In genomic region chr6:38144161-38144998, GRCm38 (mm10) we compare ENCODE assay signal across 9 mouse cellular contexts. TPM values are rescaled to one million over a fixed set of nuclear protein-coding genes. Genes with fewer than 3 reads are reported as not detected.
A peak's percentile ranks its signal among the peaks of the same experiment; 100 is the strongest.
DNase-seq lines count a peak whose midpoint lies in the region; ATAC-seq and TF ChIP-seq lines count a peak whose summit lies in the region.
"Had no signal": no experiment of that assay in that cellular context is flagged by ENCODE, and none has a peak within 500 bp of the region (broad histone marks: within the 10 kb centered on the region; RNA-seq: fewer than 3 reads in every experiment).

No protein-coding gene starts in this region.

- DNase-seq in layer of hippocampus, adult 2 months (ENCODE audit: low spot score in 2 of 2), result no peak
- DNase-seq in layer of hippocampus, postnatal 14 days (ENCODE audit: low spot score in 2 of 2), result no peak
- DNase-seq in gastrocnemius, postnatal 36 days, result peak; percentile 56

- peak overlapping the region; percentile 36 for H3K4me2 ChIP-seq in kidney, embryonic 16.5 days (replicated peaks; ENCODE audit: low read depth, low read length)
- H3K4me2 ChIP-seq in myocyte (ENCODE audit: low read depth), result peak overlapping the region; percentile 34
- no peak overlapping the region for H3K4me2 ChIP-seq in midbrain, embryonic 15.5 days
- H3K4me2 ChIP-seq in forebrain, embryonic 12.5 days, result no peak overlapping the region

- WGBS in kidney, embryonic 16.5 days, result 20% methylated on average over 9 of the region's 9 CpGs
- WGBS in midbrain, embryonic 15.5 days, result 80% methylated on average over 9 of the region's 9 CpGs
- 78% methylated on average over 9 of the region's 9 CpGs for WGBS in forebrain, embryonic 12.5 days

- H3K36me3 ChIP-seq in kidney, embryonic 16.5 days (ENCODE audit: insufficient read depth, low read length), result peaks cover 22% of the 10 kb centered on the region
- no peaks in the 10 kb centered on the region for H3K36me3 ChIP-seq in myocyte (ENCODE audit: control insufficient read depth, insufficient read depth)
- H3K36me3 ChIP-seq in midbrain, embryonic 15.5 days (replicated peaks), result peaks cover 35% of the 10 kb centered on the region; the same call in 1 of the 2 replicates
- peaks cover 60% of the 10 kb centered on the region for H3K36me3 ChIP-seq in forebrain, embryonic 12.5 days (replicated peaks)

- TF ChIP-seq POLR2A in myocyte (IDR thresholded peaks at IDR 0.05; ENCODE audit: insufficient read length, low read depth), result no peak

- H3K4me1 ChIP-seq in kidney, embryonic 16.5 days (ENCODE audit: insufficient read depth, low read length), result peaks cover 32% of the 10 kb centered on the region
- no peaks in the 10 kb centered on the region for H3K4me1 ChIP-seq in midbrain, embryonic 15.5 days
- H3K4me1 ChIP-seq in forebrain, embryonic 12.5 days, result no peaks in the 10 kb centered on the region

- H3K79me2 ChIP-seq in myocyte (ENCODE audit: control insufficient read depth, insufficient read depth), result no peaks in the 10 kb centered on the region

- peak overlapping the region; percentile 74; the same call in 1 of the 2 replicates for H3K27ac ChIP-seq in layer of hippocampus, adult 2 months
- H3K27ac ChIP-seq in kidney, embryonic 16.5 days (ENCODE audit: low read length), result peak overlapping the region; percentile 92
- no peak overlapping the region for H3K27ac ChIP-seq in midbrain, embryonic 15.5 days
- no peak overlapping the region for H3K27ac ChIP-seq in forebrain, embryonic 12.5 days

- H3K4me3 ChIP-seq in layer of hippocampus, adult 2 months, result no peak overlapping the region
- H3K4me3 ChIP-seq in kidney, embryonic 16.5 days (ENCODE audit: low read length), result no peak overlapping the region
- no peak overlapping the region for H3K4me3 ChIP-seq in myocyte
- H3K4me3 ChIP-seq in midbrain, embryonic 15.5 days, result no peak overlapping the region
- no peak overlapping the region for H3K4me3 ChIP-seq in forebrain, embryonic 12.5 days (replicated peaks)

- no peak overlapping the region for H3K9ac ChIP-seq in kidney, embryonic 16.5 days (replicated peaks; ENCODE audit: low read length)
- H3K9ac ChIP-seq in midbrain, embryonic 15.5 days, result no peak overlapping the region
- no peak overlapping the region for H3K9ac ChIP-seq in forebrain, embryonic 12.5 days

- H3K9me3 ChIP-seq in kidney, embryonic 16.5 days (ENCODE audit: low read length), result no peaks in the 10 kb centered on the region
- no peaks in the 10 kb centered on the region for H3K9me3 ChIP-seq in midbrain, embryonic 15.5 days
- no peaks in the 10 kb centered on the region for H3K9me3 ChIP-seq in forebrain, embryonic 12.5 days

- intact Hi-C loops in gastrocnemius, postnatal 36 days (cut with DNase I), result no loop called here

- peak; percentile 73 for ATAC-seq in kidney, embryonic 16.5 days (ENCODE audit: low FRiP score, low TSS enrichment)
- no peak for ATAC-seq in midbrain, embryonic 15.5 days (replicated peaks)
- ATAC-seq in forebrain, embryonic 12.5 days (ENCODE audit: low FRiP score), result no peak
- ATAC-seq in megakaryocyte progenitor cell, adult 5-6 weeks (replicated peaks; ENCODE audit: poor library complexity), result no peak

- TF ChIP-seq CTCF in layer of hippocampus, adult 2 months (conservative IDR thresholded peaks at IDR 0.05), result no peak

- no peak overlapping the region for H3ac ChIP-seq in myocyte (ENCODE audit: control insufficient read depth, insufficient read length)

- no peaks in the 10 kb centered on the region for H3K27me3 ChIP-seq in kidney, embryonic 16.5 days (ENCODE audit: insufficient read depth, low read length)
- H3K27me3 ChIP-seq in myocyte (ENCODE audit: control insufficient read depth, insufficient read depth, insufficient read length), result no peaks in the 10 kb centered on the region
- H3K27me3 ChIP-seq in midbrain, embryonic 15.5 days (replicated peaks), result no peaks in the 10 kb centered on the region
- H3K27me3 ChIP-seq in forebrain, embryonic 12.5 days, result no peaks in the 10 kb centered on the region

TF ChIP-seq in myocyte, 11 proteins besides CTCF, POLR2A, EP300 and RAD21:
- TF ChIP-seq MYOD1 (IDR thresholded peaks at IDR 0.05; ENCODE audit: control insufficient read depth in 1 of 3, insufficient read length in 2 of 3, low read depth in 2 of 3), result no peak
- no peak for TF ChIP-seq USF1 (IDR thresholded peaks at IDR 0.05; ENCODE audit: low read depth)

RNA-seq across cellular contexts. Expression of gene Atp6v0a4, which starts 20.0 kb away (rescaled TPM):
- total RNA-seq in layer of hippocampus, adult 2 months (2021), result 1 to 10 TPM; 1.1 to 1.3 TPM
- total RNA-seq in layer of hippocampus, postnatal 14 days (2021), result 1 to 10 TPM; 4.9 to 6.5 TPM
- under 1 TPM; 0.39 to 0.61 TPM for total RNA-seq in gastrocnemius, postnatal 36 days (2021)
- polyA plus RNA-seq in kidney, embryonic 16.5 days (2015; fragmentation: Nextera tagmentation; extraction: Ambion mirVana), result 21.8 and 28.9 TPM in 2 replicates
- polyA plus RNA-seq in myocyte (2012; fragmentation: generic; extraction: Trizol), result 0.01 TPM
- polyA plus RNA-seq in midbrain, embryonic 15.5 days (2015; fragmentation: Nextera tagmentation; extraction: Ambion mirVana), result 0.24 and 0.25 TPM in 2 replicates
- polyA plus RNA-seq in forebrain, embryonic 12.5 days (2016; fragmentation: Nextera tagmentation; extraction: Ambion mirVana), result 0.29 TPM in 1 of 2 replicates, not detected in the other
- not detected in 2 replicates for total RNA-seq in megakaryocyte progenitor cell, adult 5-6 weeks (2015)
- total RNA-seq in megakaryocyte progenitor cell, adult 5-6 weeks (2017), result not detected in 2 replicates

RNA-seq across cellular contexts. Expression of gene Tmem213, which starts 35.3 kb away (rescaled TPM):
- not detected for total RNA-seq in layer of hippocampus, adult 2 months (2021)
- not detected for total RNA-seq in layer of hippocampus, postnatal 14 days (2021)
- not detected for total RNA-seq in gastrocnemius, postnatal 36 days (2021)
- 69.8 and 72.7 TPM in 2 replicates for polyA plus RNA-seq in kidney, embryonic 16.5 days (2015; fragmentation: Nextera tagmentation; extraction: Ambion mirVana)
- not detected for polyA plus RNA-seq in myocyte (2012; fragmentation: generic; extraction: Trizol)
- not detected in 2 replicates for polyA plus RNA-seq in midbrain, embryonic 15.5 days (2015; fragmentation: Nextera tagmentation; extraction: Ambion mirVana)
- not detected in 2 replicates for polyA plus RNA-seq in forebrain, embryonic 12.5 days (2016; fragmentation: Nextera tagmentation; extraction: Ambion mirVana)
- not detected in 2 replicates for total RNA-seq in megakaryocyte progenitor cell, adult 5-6 weeks (2015)
- total RNA-seq in megakaryocyte progenitor cell, adult 5-6 weeks (2017), result not detected in 2 replicates
- total RNA-seq: ES-E14 had no signal

Comparison
In these comparisons a context has a peak if more than half of its experiments do, and no peak if none do; other contexts are left out.
1. DNase-seq: peak in gastrocnemius, postnatal 36 days (2 of 2); none in layer of hippocampus, adult 2 months (0 of 2) and layer of hippocampus, postnatal 14 days (0 of 2).
2. H3K27ac ChIP-seq: peak in layer of hippocampus, adult 2 months (single experiment) and kidney, embryonic 16.5 days (single experiment); none in midbrain, embryonic 15.5 days (single experiment) and forebrain, embryonic 12.5 days (single experiment).
3. H3K4me2 ChIP-seq: peak in kidney, embryonic 16.5 days (single experiment) and myocyte (single experiment); none in midbrain, embryonic 15.5 days (single experiment) and forebrain, embryonic 12.5 days (single experiment).